Mouse (Mus musculus) spleen, adult 2 months (tissue): ENCODE measurements around the gene Serpina3f. TPM values are rescaled to one million over a fixed set of nuclear protein-coding genes. Genes with fewer than 3 reads are reported as not detected.

Experiments used
- DNase-seq, 2 experiments: peaks; one replicate each; pipeline versions ENCODE4 v3.0.0 to v3.0.0-alpha.2; 2012 to 2021; ENCODE audit warnings: low spot score in 2 of 2, low read depth in 1 of 2
- H3K27ac ChIP-seq: fragments of 200-500 bp; 2 replicates; pipeline ENCODE4 v1.5.1; 2012; ENCODE audit warnings: low read length, inconsistent platforms; ENCODE audit not compliant: insufficient read depth
- H3K27me3 ChIP-seq: fragments of 200-500 bp; 2 replicates; pipeline ENCODE4 v1.6.1; 2012; ENCODE audit warnings: mild to moderate bottlenecking, moderate library complexity, low read length, inconsistent platforms; ENCODE audit not compliant: control insufficient read depth, insufficient read depth
- H3K36me3 ChIP-seq: fragments of 200-500 bp; 2 replicates; pipeline ENCODE4 v1.6.1; 2012; ENCODE audit warnings: mild to moderate bottlenecking, low read length, inconsistent platforms; ENCODE audit not compliant: control insufficient read depth, insufficient read depth
- H3K4me1 ChIP-seq: fragments of 200-500 bp; 2 replicates; pipeline ENCODE4 v1.6.1; 2011; ENCODE audit warnings: inconsistent platforms; ENCODE audit not compliant: control insufficient read depth, insufficient read depth, insufficient read length
- H3K4me3 ChIP-seq: fragments of 200-500 bp; 2 replicates; pipeline ENCODE4 v1.5.1; 2011; ENCODE audit warnings: mild to moderate bottlenecking, inconsistent platforms; ENCODE audit not compliant: insufficient read depth, insufficient read length; ENCODE audit errors: extremely low read depth
- CTCF ChIP-seq: fragments of 200-500 bp; IDR thresholded peaks from 2 replicates; pipeline ENCODE4 v1.5.1; 2011; ENCODE audit warnings: mild to moderate bottlenecking, inconsistent platforms; ENCODE audit not compliant: insufficient read depth, insufficient read length, insufficient replicate concordance; ENCODE audit errors: extremely low read depth
- POLR2A ChIP-seq: fragments of 200-500 bp; IDR thresholded peaks from 2 replicates; pipeline ENCODE4 v1.6.1; 2011; ENCODE audit warnings: low read depth, low read length, inconsistent platforms
- WGBS: fragments of 180-500 bp; shearing (Covaris S2); methylation state at CpG from one replicate; pipeline ENCODE4 v1.1.7; 2018; 5-methylcytosine and 5-hydroxymethylcytosine counted together
- polyA plus RNA-seq: library from polyadenylated mRNA; depleted of rRNA; stranded (reverse); fragments of >200 nt; gene quantifications from 2 replicates; pipeline ENCODE4 v1.2.3, GENCODE M21; 2012

Gene Serpina3f
- polyA plus RNA-seq, 1 experiment = 3.3 TPM

GRCm38 (mm10) chr12:104189246-104189645, 25.1 kb upstream of the Serpina3f start:
- TF ChIP-seq CTCF (no peak), POLR2A (no peak)
- DNase-seq = no peak
- H3K4me3 ChIP-seq = no peak overlapping the region
- no peaks in the 10 kb centered on the region for H3K27me3 ChIP-seq
- no peaks in the 10 kb centered on the region for H3K36me3 ChIP-seq
- H3K27ac ChIP-seq = no peak overlapping the region
- H3K4me1 ChIP-seq = no peaks in the 10 kb centered on the region
- WGBS = 83% methylated on average over 2 of the region's 2 CpGs

- Histone ChIP-seq H3K27me3 (no peaks in the 10 kb centered on the region), H3K36me3 (no peaks in the 10 kb centered on the region), H3K4me1 (no peaks in the 10 kb centered on the region), H3K4me3 (no peak overlapping the region), H3K27ac (no peak overlapping the region)
- no peak for TF ChIP-seq POLR2A
- no peak for TF ChIP-seq CTCF
- DNase-seq = no peak
These were observed 23.5 kb upstream of the Serpina3f start for GRCm38 (mm10) chr12:104190852-104191251.

- WGBS = 90% methylated on average over 4 of the region's 4 CpGs
- Histone ChIP-seq H3K4me3 (no peak overlapping the region), H3K27me3 (no peaks in the 10 kb centered on the region), H3K36me3 (no peaks in the 10 kb centered on the region), H3K27ac (no peak overlapping the region), H3K4me1 (peaks cover 6% of the 10 kb centered on the region; the same call in 1 of the 2 replicates)
- DNase-seq = no peak
- TF ChIP-seq POLR2A (no peak), CTCF (no peak)
These were observed 5.2 kb upstream of the Serpina3f start for GRCm38 (mm10) chr12:104209149-104209548.

- Histone ChIP-seq H3K36me3 (no peaks in the 10 kb centered on the region), H3K4me1 (peaks cover 10% of the 10 kb centered on the region; the same call in 1 of the 2 replicates), H3K27me3 (no peaks in the 10 kb centered on the region), H3K27ac (no peak overlapping the region), H3K4me3 (no peak overlapping the region)
- TF ChIP-seq CTCF = no peak
- no peak for DNase-seq
- 53% methylated on average over 2 of the region's 2 CpGs for WGBS
These were observed 4.5 kb upstream of the Serpina3f start for GRCm38 (mm10) chr12:104209802-104210201.

GRCm38 (mm10) chr12:104213689-104214444, 477 bp upstream of the Serpina3f start:
- H3K27ac ChIP-seq = no peak overlapping the region
- no peak for DNase-seq
- 46% methylated on average over 2 of the region's 2 CpGs for WGBS

GRCm38 (mm10) chr12:104215249-104215648, 905 bp downstream of the Serpina3f start:
- Histone ChIP-seq H3K27ac (no peak overlapping the region), H3K36me3 (no peaks in the 10 kb centered on the region), H3K27me3 (no peaks in the 10 kb centered on the region), H3K4me1 (peaks cover 11% of the 10 kb centered on the region; the same call in 1 of the 2 replicates), H3K4me3 (no peak overlapping the region)
- 68% methylated on average over 1 of the region's 1 CpGs for WGBS
- DNase-seq = no peak
- no peak for TF ChIP-seq CTCF

More at GRCm38 (mm10) chr12:104213689-104214444, 477 bp upstream of the Serpina3f start:
- Histone ChIP-seq H3K4me1 (peaks cover 12% of the 10 kb centered on the region; the same call in 1 of the 2 replicates), H3K27me3 (no peaks in the 10 kb centered on the region), H3K36me3 (no peaks in the 10 kb centered on the region), H3K4me3 (no peak overlapping the region)
- no peak for TF ChIP-seq CTCF
- TF ChIP-seq POLR2A = no peak

- no peak for DNase-seq
- 92% methylated on average over 1 of the region's 1 CpGs for WGBS
- Histone ChIP-seq H3K36me3 (no peaks in the 10 kb centered on the region), H3K27ac (no peak overlapping the region), H3K27me3 (no peaks in the 10 kb centered on the region), H3K4me3 (no peak overlapping the region), H3K4me1 (peaks cover 2% of the 10 kb centered on the region; the same call in 1 of the 2 replicates)
- TF ChIP-seq POLR2A = no peak
These were observed 7.3 kb downstream of the Serpina3f start for GRCm38 (mm10) chr12:104221616-104222015.
